Mouse (Mus musculus) stomach, postnatal 0 days (tissue): ENCODE measurements around the gene Cacna2d3.

Experiments
- CTCF ChIP-seq: IDR thresholded peaks from 2 replicates; pipeline ENCODE4 v1.5.1; 2016; ENCODE audit warnings: antibody characterized with exemption, low read depth, mild to moderate bottlenecking, moderate library complexity
- EP300 ChIP-seq: optimal IDR thresholded peaks from 2 replicates; pipeline ENCODE3; 2016; ENCODE audit warnings: antibody characterized with exemption

GRCm38 (mm10) chr14:29313431-29313830 lies 408.2 kb downstream of the Cacna2d3 start:
- no peak for TF ChIP-seq CTCF
- no peak for TF ChIP-seq EP300
